Mouse (Mus musculus): ENCODE results near the gene Klf3. TPM values are rescaled to one million over a fixed set of nuclear protein-coding genes. Genes with fewer than 3 reads are reported as not detected.

Klf3 gene
- polyA plus RNA-seq, 1 experiment from 2014 or later, result 32.9 TPM

GRCm38 (mm10) chr5:64788175-64788574 lies 15.0 kb upstream of the Klf3 start:
- Histone ChIP-seq H3K4me1 (replicated peaks; ENCODE audit: control insufficient read depth, insufficient read depth, low read length) (no peaks in the 10 kb centered on the region), H3K36me3 (ENCODE audit: control insufficient read depth, insufficient read depth) (no peaks in the 10 kb centered on the region), H3K4me2 (ENCODE audit: low read length) (no peak overlapping the region), H3K9ac (replicated peaks; ENCODE audit: low read depth, low read length) (no peak overlapping the region), H3K27me3 (replicated peaks; ENCODE audit: control insufficient read depth, insufficient read depth, low read length) (no peaks in the 10 kb centered on the region), H3K27ac (ENCODE audit: low read length) (no peak overlapping the region), H3K4me3 (replicated peaks; ENCODE audit: low read length) (no peak overlapping the region), H3K9me3 (ENCODE audit: control insufficient read depth, low read length) (no peaks in the 10 kb centered on the region)
- ATAC-seq, result no peak
- WGBS, result 97% methylated on average over 1 of the region's 1 CpGs

GRCm38 (mm10) chr5:64798209-64798608 lies 5.0 kb upstream of the Klf3 start:
- H3K9ac ChIP-seq (replicated peaks; ENCODE audit: low read depth, low read length), result no peak overlapping the region
- 81% methylated on average over 4 of the region's 4 CpGs for WGBS
- H3K36me3 ChIP-seq (ENCODE audit: control insufficient read depth, insufficient read depth), result no peaks in the 10 kb centered on the region
- no peak overlapping the region for H3K4me2 ChIP-seq (ENCODE audit: low read length)
- H3K27me3 ChIP-seq (replicated peaks; ENCODE audit: control insufficient read depth, insufficient read depth, low read length), result no peaks in the 10 kb centered on the region
- no peak for ATAC-seq
- H3K27ac ChIP-seq (ENCODE audit: low read length), result no peak overlapping the region
- peaks cover 6% of the 10 kb centered on the region; the same call in 1 of the 2 replicates for H3K4me1 ChIP-seq (replicated peaks; ENCODE audit: control insufficient read depth, insufficient read depth, low read length)
- H3K4me3 ChIP-seq (replicated peaks; ENCODE audit: low read length), result no peak overlapping the region
- peaks cover 8% of the 10 kb centered on the region for H3K9me3 ChIP-seq (ENCODE audit: control insufficient read depth, low read length)

GRCm38 (mm10) chr5:64801545-64801944 lies 1.6 kb upstream of the Klf3 start:
- Histone ChIP-seq H3K27me3 (replicated peaks; ENCODE audit: control insufficient read depth, insufficient read depth, low read length) (no peaks in the 10 kb centered on the region), H3K4me3 (replicated peaks; ENCODE audit: low read length) (no peak overlapping the region), H3K9me3 (ENCODE audit: control insufficient read depth, low read length) (peaks cover 3% of the 10 kb centered on the region; the same call in 1 of the 2 replicates), H3K27ac (ENCODE audit: low read length) (no peak overlapping the region), H3K9ac (replicated peaks; ENCODE audit: low read depth, low read length) (no peak overlapping the region), H3K36me3 (ENCODE audit: control insufficient read depth, insufficient read depth) (no peaks in the 10 kb centered on the region), H3K4me2 (ENCODE audit: low read length) (no peak overlapping the region), H3K4me1 (replicated peaks; ENCODE audit: control insufficient read depth, insufficient read depth, low read length) (peaks cover 21% of the 10 kb centered on the region)
- ATAC-seq, result no peak
- 80% methylated on average over 2 of the region's 2 CpGs for WGBS

- Histone ChIP-seq H3K27me3 (replicated peaks; ENCODE audit: control insufficient read depth, insufficient read depth, low read length) (no peaks in the 10 kb centered on the region), H3K9ac (replicated peaks; ENCODE audit: low read depth, low read length) (peak overlapping the region; percentile 91), H3K9me3 (ENCODE audit: control insufficient read depth, low read length) (peaks cover 3% of the 10 kb centered on the region; the same call in 1 of the 2 replicates), H3K4me3 (replicated peaks; ENCODE audit: low read length) (peak overlapping the region; percentile 63), H3K4me1 (replicated peaks; ENCODE audit: control insufficient read depth, insufficient read depth, low read length) (peaks cover 22% of the 10 kb centered on the region), H3K36me3 (ENCODE audit: control insufficient read depth, insufficient read depth) (no peaks in the 10 kb centered on the region), H3K27ac (ENCODE audit: low read length) (peak overlapping the region; percentile 97), H3K4me2 (ENCODE audit: low read length) (peak overlapping the region; percentile 73)
- ATAC-seq, result no peak
- 6% methylated on average over 8 of the region's 8 CpGs for WGBS
Measured at GRCm38 (mm10) chr5:64802143-64802542, 1.0 kb upstream of the Klf3 start.

GRCm38 (mm10) chr5:64803720-64804462 lies 703 bp downstream of the Klf3 start:
- ATAC-seq, result peak; percentile 8; the same call in 1 of the 2 replicates

GRCm38 (mm10) chr5:64805131-64805872 lies 2.1 kb downstream of the Klf3 start:
- peak overlapping the region; percentile 91 for H3K27ac ChIP-seq (ENCODE audit: low read length)
- peaks cover 41% of the 10 kb centered on the region for H3K4me1 ChIP-seq (replicated peaks; ENCODE audit: control insufficient read depth, insufficient read depth, low read length)
- H3K9me3 ChIP-seq (ENCODE audit: control insufficient read depth, low read length), result no peaks in the 10 kb centered on the region
- H3K9ac ChIP-seq (replicated peaks; ENCODE audit: low read depth, low read length), result peak overlapping the region; percentile 55
- no peaks in the 10 kb centered on the region for H3K27me3 ChIP-seq (replicated peaks; ENCODE audit: control insufficient read depth, insufficient read depth, low read length)
- no peak for ATAC-seq
- WGBS, result 7% methylated on average over 7 of the region's 7 CpGs
- peak overlapping the region; percentile 35 for H3K4me3 ChIP-seq (replicated peaks; ENCODE audit: low read length)
- no peaks in the 10 kb centered on the region for H3K36me3 ChIP-seq (ENCODE audit: control insufficient read depth, insufficient read depth)
- peak overlapping the region; percentile 50 for H3K4me2 ChIP-seq (ENCODE audit: low read length)

More at GRCm38 (mm10) chr5:64803720-64804462, 703 bp downstream of the Klf3 start:
- H3K4me1 ChIP-seq (replicated peaks; ENCODE audit: control insufficient read depth, insufficient read depth, low read length), result peaks cover 32% of the 10 kb centered on the region
- H3K9ac ChIP-seq (replicated peaks; ENCODE audit: low read depth, low read length), result peak overlapping the region; percentile 91
- H3K4me2 ChIP-seq (ENCODE audit: low read length), result peak overlapping the region; percentile 73
- H3K4me3 ChIP-seq (replicated peaks; ENCODE audit: low read length), result peak overlapping the region; percentile 63
- no peaks in the 10 kb centered on the region for H3K27me3 ChIP-seq (replicated peaks; ENCODE audit: control insufficient read depth, insufficient read depth, low read length)
- under 1% methylated on average over 47 of the region's 69 CpGs for WGBS
- peak overlapping the region; percentile 97 for H3K27ac ChIP-seq (ENCODE audit: low read length)
- peaks cover 3% of the 10 kb centered on the region; the same call in 1 of the 2 replicates for H3K9me3 ChIP-seq (ENCODE audit: control insufficient read depth, low read length)
- no peaks in the 10 kb centered on the region for H3K36me3 ChIP-seq (ENCODE audit: control insufficient read depth, insufficient read depth)

- H3K4me3 ChIP-seq (replicated peaks; ENCODE audit: low read length), result peak overlapping the region; percentile 35
- H3K9ac ChIP-seq (replicated peaks; ENCODE audit: low read depth, low read length), result peak overlapping the region; percentile 55
- 0% methylated on average over 7 of the region's 7 CpGs for WGBS
- no peaks in the 10 kb centered on the region for H3K27me3 ChIP-seq (replicated peaks; ENCODE audit: control insufficient read depth, insufficient read depth, low read length)
- ATAC-seq, result peak; percentile 12; the same call in 1 of the 2 replicates
- peaks cover 46% of the 10 kb centered on the region for H3K4me1 ChIP-seq (replicated peaks; ENCODE audit: control insufficient read depth, insufficient read depth, low read length)
- peak overlapping the region; percentile 50 for H3K4me2 ChIP-seq (ENCODE audit: low read length)
- no peaks in the 10 kb centered on the region for H3K36me3 ChIP-seq (ENCODE audit: control insufficient read depth, insufficient read depth)
- H3K27ac ChIP-seq (ENCODE audit: low read length), result peak overlapping the region; percentile 91
- no peaks in the 10 kb centered on the region for H3K9me3 ChIP-seq (ENCODE audit: control insufficient read depth, low read length)
Measured at GRCm38 (mm10) chr5:64805873-64806505, 2.8 kb downstream of the Klf3 start.

GRCm38 (mm10) chr5:64806600-64806999 lies 3.4 kb downstream of the Klf3 start:
- no peaks in the 10 kb centered on the region for H3K27me3 ChIP-seq (replicated peaks; ENCODE audit: control insufficient read depth, insufficient read depth, low read length)
- H3K36me3 ChIP-seq (ENCODE audit: control insufficient read depth, insufficient read depth), result no peaks in the 10 kb centered on the region
- peak overlapping the region; percentile 55 for H3K9ac ChIP-seq (replicated peaks; ENCODE audit: low read depth, low read length)
- H3K9me3 ChIP-seq (ENCODE audit: control insufficient read depth, low read length), result no peaks in the 10 kb centered on the region
- peaks cover 52% of the 10 kb centered on the region for H3K4me1 ChIP-seq (replicated peaks; ENCODE audit: control insufficient read depth, insufficient read depth, low read length)
- H3K27ac ChIP-seq (ENCODE audit: low read length), result peak overlapping the region; percentile 91
- no peak for ATAC-seq
- peak overlapping the region; percentile 50 for H3K4me2 ChIP-seq (ENCODE audit: low read length)
- H3K4me3 ChIP-seq (replicated peaks; ENCODE audit: low read length), result no peak overlapping the region; the same call in 1 of the 2 replicates
- WGBS, result 11% methylated on average over 2 of the region's 2 CpGs

- Histone ChIP-seq H3K4me3 (replicated peaks; ENCODE audit: low read length) (no peak overlapping the region), H3K4me2 (ENCODE audit: low read length) (no peak overlapping the region), H3K27me3 (replicated peaks; ENCODE audit: control insufficient read depth, insufficient read depth, low read length) (no peaks in the 10 kb centered on the region), H3K9me3 (ENCODE audit: control insufficient read depth, low read length) (no peaks in the 10 kb centered on the region), H3K9ac (replicated peaks; ENCODE audit: low read depth, low read length) (no peak overlapping the region), H3K4me1 (replicated peaks; ENCODE audit: control insufficient read depth, insufficient read depth, low read length) (peaks cover 55% of the 10 kb centered on the region), H3K27ac (ENCODE audit: low read length) (no peak overlapping the region), H3K36me3 (ENCODE audit: control insufficient read depth, insufficient read depth) (no peaks in the 10 kb centered on the region)
- ATAC-seq, result no peak
- WGBS, result 52% methylated on average over 3 of the region's 3 CpGs
Measured at GRCm38 (mm10) chr5:64807159-64807558, 4.0 kb downstream of the Klf3 start.
